Mouse (Mus musculus) hindbrain, embryonic 11.5 days (tissue): ENCODE measurements around the gene Zc3h18. TPM values are rescaled to one million over a fixed set of nuclear protein-coding genes. Genes with fewer than 3 reads are reported as not detected.

Experiments
- ATAC-seq: fragments of 200-750 bp; cut with Nextera tagmentation; 2 replicates; pipeline ENCODE4 v1.8.0; 2017; ENCODE audit warnings: mild to moderate bottlenecking, moderate TSS enrichment, moderate library complexity; ENCODE audit not compliant: low FRiP score
- DNase-seq: peaks from one replicate; pipeline ENCODE4 v3.0.0-alpha.2; 2015; ENCODE audit warnings: low spot score
- H3K27ac ChIP-seq: fragments of 300-500 bp; sonication (generic); 2 replicates; pipeline ENCODE4 v1.5.1; 2014; ENCODE audit warnings: mild to moderate bottlenecking, low read depth, low read length
- H3K27me3 ChIP-seq: fragments of 300-500 bp; sonication (generic); 2 replicates; pipeline ENCODE4 v1.6.1; 2014; ENCODE audit warnings: mild to moderate bottlenecking, low read length, moderate library complexity, mixed read lengths; ENCODE audit not compliant: control insufficient read depth, insufficient read depth
- H3K36me3 ChIP-seq: fragments of 300-500 bp; sonication (generic); 2 replicates; pipeline ENCODE4 v1.6.1; 2014; ENCODE audit warnings: mild to moderate bottlenecking, low read length, moderate library complexity, mixed read lengths; ENCODE audit not compliant: control insufficient read depth, insufficient read depth
- H3K4me1 ChIP-seq: fragments of 300-500 bp; sonication (generic); replicated peaks from 2 replicates; pipeline ENCODE4 v1.6.1; 2014; ENCODE audit warnings: low read length, mixed read lengths; ENCODE audit not compliant: control insufficient read depth, insufficient read depth
- H3K4me2 ChIP-seq: fragments of 300-500 bp; sonication (generic); replicated peaks from 2 replicates; pipeline ENCODE4 v1.6.1; 2014; ENCODE audit warnings: mild to moderate bottlenecking, low read depth, low read length
- H3K4me3 ChIP-seq: fragments of 300-500 bp; sonication (generic); 2 replicates; pipeline ENCODE4 v1.5.1; 2014; ENCODE audit warnings: low read depth, low read length
- H3K9ac ChIP-seq: fragments of 300-500 bp; sonication (generic); 2 replicates; pipeline ENCODE4 v1.6.1; 2014; ENCODE audit warnings: low read depth, low read length
- H3K9me3 ChIP-seq: fragments of 300-500 bp; sonication (generic); 2 replicates; pipeline ENCODE4 v1.6.1; 2016; ENCODE audit warnings: low read length; ENCODE audit not compliant: control insufficient read depth
- WGBS: fragments of 180-500 bp; shearing (Covaris S2); extraction: QIAGEN DNeasy Blood & Tissue Kit; methylation state at CpG from one replicate; pipeline ENCODE4 v1.1.7; 2014; 5-methylcytosine and 5-hydroxymethylcytosine counted together
- polyA plus RNA-seq: library from polyadenylated mRNA; unstranded; fragments of >200 nt; fragmentation: Nextera tagmentation; extraction: Ambion mirVana; gene quantifications from 2 replicates; pipeline ENCODE4 v1.2.1, GENCODE M21; 2014

The Zc3h18 gene
- polyA plus RNA-seq, 1 experiment from 2014 or later = 38.4 TPM

- no peak overlapping the region for H3K9ac ChIP-seq
- H3K4me2 ChIP-seq = no peak overlapping the region
- no peak overlapping the region for H3K4me3 ChIP-seq
These were observed 22.3 kb upstream of the Zc3h18 start for GRCm38 (mm10) chr8:122354157-122354556.

DNA sequence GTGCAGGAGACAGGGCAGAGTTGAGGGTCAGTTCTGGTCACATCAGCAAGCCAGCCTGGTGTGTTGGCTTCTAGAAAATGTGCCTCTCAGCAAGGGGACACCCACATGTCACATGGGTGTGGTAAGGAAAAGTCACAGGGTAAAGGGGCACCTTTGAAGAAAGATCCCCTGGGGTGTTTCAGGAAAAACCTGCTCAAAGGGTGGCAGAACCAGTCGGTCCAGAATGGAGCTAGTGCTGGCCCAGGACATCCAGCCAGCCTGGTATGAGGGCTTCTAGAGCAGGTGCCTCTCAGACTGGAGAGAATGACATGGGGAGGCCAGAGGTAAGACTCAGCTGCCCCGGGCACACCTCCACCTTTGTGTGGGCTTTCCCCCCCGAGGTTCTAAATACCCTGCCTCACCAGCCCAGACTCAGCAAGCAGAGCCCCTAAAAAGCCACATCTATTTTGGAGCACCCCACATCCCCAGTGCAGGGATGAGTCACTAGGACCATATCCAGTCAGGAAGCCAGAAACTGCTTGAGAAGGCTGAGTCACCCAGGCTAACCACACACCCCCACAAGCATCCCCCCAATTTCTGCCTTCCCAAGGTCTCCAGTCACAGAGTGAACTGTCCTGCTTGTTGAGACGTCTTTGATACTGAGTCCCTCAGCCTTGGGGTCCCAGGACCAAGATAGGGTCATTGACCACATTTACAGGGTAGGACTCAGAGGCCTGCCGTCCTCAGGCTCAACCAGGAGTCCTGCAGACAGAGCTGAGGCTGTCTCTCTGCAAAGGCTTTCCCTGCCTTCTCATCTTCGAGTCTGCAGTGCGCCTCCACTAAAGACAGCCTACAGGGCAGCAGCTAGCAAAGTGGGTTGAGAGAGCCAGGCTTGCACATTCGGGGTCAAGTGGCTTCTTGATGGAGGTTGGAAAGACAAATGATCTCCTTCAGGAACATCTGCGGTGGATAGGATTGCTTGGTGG is 20.5 kb upstream of the Zc3h18 start:
- Histone ChIP-seq H3K9me3 (no peaks in the 10 kb centered on the region), H3K27me3 (no peaks in the 10 kb centered on the region), H3K36me3 (no peaks in the 10 kb centered on the region), H3K4me2 (no peak overlapping the region), H3K4me3 (no peak overlapping the region), H3K27ac (no peak overlapping the region), H3K9ac (no peak overlapping the region), H3K4me1 (no peaks in the 10 kb centered on the region)
- 67% methylated on average over 9 of the region's 9 CpGs for WGBS
- DNase-seq = no peak
- no peak for ATAC-seq

More at GRCm38 (mm10) chr8:122354157-122354556, 22.3 kb upstream of the Zc3h18 start:
- Histone ChIP-seq H3K27me3 (no peaks in the 10 kb centered on the region), H3K27ac (no peak overlapping the region), H3K4me1 (no peaks in the 10 kb centered on the region), H3K36me3 (no peaks in the 10 kb centered on the region), H3K9me3 (no peaks in the 10 kb centered on the region)
- ATAC-seq (no peak), DNase-seq (no peak)
- WGBS = 81% methylated on average over 8 of the region's 8 CpGs

DNA sequence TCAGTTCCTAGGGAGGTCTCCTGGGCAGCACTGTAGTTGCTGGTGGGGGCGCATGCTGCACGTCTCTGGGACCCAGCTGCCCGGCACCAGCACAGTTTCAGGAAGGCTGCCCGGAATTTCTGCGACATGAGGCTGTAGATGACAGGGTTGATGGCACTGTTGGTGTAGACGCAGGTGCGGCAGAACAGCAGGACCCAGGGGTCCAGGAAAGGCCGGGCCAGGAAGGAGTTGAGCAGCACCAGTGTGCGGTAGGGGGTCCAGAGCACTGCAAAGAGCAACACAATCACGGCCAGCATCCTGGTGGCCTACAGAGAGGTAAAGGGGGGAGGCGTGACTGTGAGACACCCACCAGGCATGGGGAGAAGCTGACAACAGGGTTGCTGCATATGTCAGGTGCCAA is 19.2 kb upstream of the Zc3h18 start:
- H3K9ac ChIP-seq = no peak overlapping the region
- H3K27ac ChIP-seq = no peak overlapping the region
- H3K4me3 ChIP-seq = no peak overlapping the region
- no peak for ATAC-seq
- DNase-seq = no peak
- H3K36me3 ChIP-seq = no peaks in the 10 kb centered on the region
- WGBS = 54% methylated on average over 11 of the region's 11 CpGs
- no peak overlapping the region for H3K4me2 ChIP-seq
- no peaks in the 10 kb centered on the region for H3K9me3 ChIP-seq
- no peaks in the 10 kb centered on the region for H3K4me1 ChIP-seq
- no peaks in the 10 kb centered on the region for H3K27me3 ChIP-seq

DNA sequence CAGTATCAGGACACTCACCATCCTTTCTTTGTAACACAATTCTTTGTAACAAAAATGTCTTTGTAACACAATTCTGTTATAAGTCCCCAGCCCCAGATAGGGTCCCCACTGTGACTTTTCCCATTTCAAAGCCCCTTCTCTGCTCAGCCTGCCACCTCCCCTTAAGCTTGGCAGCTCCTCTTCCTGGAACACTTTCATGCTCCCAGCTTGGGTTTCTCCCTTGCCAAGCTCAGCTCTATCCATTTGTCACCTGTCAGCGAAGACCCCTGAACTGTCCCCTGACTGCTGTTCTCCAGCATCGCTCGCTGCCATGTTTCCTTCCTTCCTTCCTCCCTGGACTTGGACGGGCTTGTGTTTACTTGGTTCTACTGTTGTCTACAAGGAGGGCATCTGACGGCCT is 18.8 kb upstream of the Zc3h18 start:
- ATAC-seq = no peak
- no peaks in the 10 kb centered on the region for H3K27me3 ChIP-seq
- WGBS = 80% methylated on average over 5 of the region's 5 CpGs

GRCm38 (mm10) chr8:122359111-122359775 is 17.2 kb upstream of the Zc3h18 start:
- no peak for DNase-seq
- no peak for ATAC-seq
- Histone ChIP-seq H3K36me3 (no peaks in the 10 kb centered on the region), H3K9ac (no peak overlapping the region), H3K4me1 (no peaks in the 10 kb centered on the region), H3K4me3 (no peak overlapping the region), H3K4me2 (no peak overlapping the region), H3K27ac (no peak overlapping the region), H3K9me3 (no peaks in the 10 kb centered on the region), H3K27me3 (no peaks in the 10 kb centered on the region)
- WGBS = 76% methylated on average over 15 of the region's 15 CpGs

More for the DNA sequence above, 18.8 kb upstream of the Zc3h18 start:
- H3K4me2 ChIP-seq = no peak overlapping the region
- H3K27ac ChIP-seq = no peak overlapping the region
- no peak for DNase-seq
- no peaks in the 10 kb centered on the region for H3K9me3 ChIP-seq
- H3K4me1 ChIP-seq = no peaks in the 10 kb centered on the region
- no peaks in the 10 kb centered on the region for H3K36me3 ChIP-seq
- no peak overlapping the region for H3K9ac ChIP-seq
- no peak overlapping the region for H3K4me3 ChIP-seq

- H3K4me3 ChIP-seq = no peak within 1 kb of the TSS
- ATAC-seq (no peak), DNase-seq (no peak)
- H3K27me3 ChIP-seq = no peaks in the 10 kb centered on the region
- 78% methylated on average over 7 of the region's 7 CpGs for WGBS
- H3K27ac ChIP-seq = no peak within 1 kb of the TSS
- H3K9me3 ChIP-seq = no peaks in the 10 kb centered on the region
- H3K4me1 ChIP-seq = no peaks in the 10 kb centered on the region
- H3K36me3 ChIP-seq = no peaks in the 10 kb centered on the region
- H3K9ac ChIP-seq = no peak within 1 kb of the TSS
- H3K4me2 ChIP-seq = no peak within 1 kb of the TSS
These were observed 15.6 kb upstream of the Zc3h18 start, which contains the start of gene Trhr2 for GRCm38 (mm10) chr8:122360696-122361416. TSS of gene Trhr2 (minus strand) at chr8:122360746.

DNA sequence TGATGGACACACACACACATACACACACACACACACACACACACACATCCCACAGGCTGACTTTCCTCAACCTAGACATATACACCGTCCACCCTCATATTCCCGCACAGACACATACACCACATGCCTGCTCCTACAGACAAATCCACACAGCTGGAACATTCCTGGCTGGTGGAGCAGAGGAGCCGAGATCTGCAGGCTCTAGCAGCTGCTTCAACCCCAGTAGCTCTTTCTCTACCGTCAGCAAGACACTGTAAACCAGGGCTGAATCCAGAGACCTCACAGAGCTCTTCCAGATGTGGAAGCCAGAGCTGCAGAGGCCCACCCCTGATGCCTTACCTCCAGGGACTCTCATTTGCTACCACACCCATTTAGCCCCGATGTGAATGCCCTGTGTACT is 14.1 kb upstream of the Zc3h18 start:
- WGBS = 48% methylated on average over 5 of the region's 5 CpGs
- Histone ChIP-seq H3K36me3 (no peaks in the 10 kb centered on the region), H3K27me3 (no peaks in the 10 kb centered on the region), H3K9ac (no peak overlapping the region), H3K4me2 (no peak overlapping the region), H3K4me3 (no peak overlapping the region), H3K4me1 (no peaks in the 10 kb centered on the region), H3K27ac (no peak overlapping the region), H3K9me3 (no peaks in the 10 kb centered on the region)
- DNase-seq (no peak), ATAC-seq (no peak)

DNA sequence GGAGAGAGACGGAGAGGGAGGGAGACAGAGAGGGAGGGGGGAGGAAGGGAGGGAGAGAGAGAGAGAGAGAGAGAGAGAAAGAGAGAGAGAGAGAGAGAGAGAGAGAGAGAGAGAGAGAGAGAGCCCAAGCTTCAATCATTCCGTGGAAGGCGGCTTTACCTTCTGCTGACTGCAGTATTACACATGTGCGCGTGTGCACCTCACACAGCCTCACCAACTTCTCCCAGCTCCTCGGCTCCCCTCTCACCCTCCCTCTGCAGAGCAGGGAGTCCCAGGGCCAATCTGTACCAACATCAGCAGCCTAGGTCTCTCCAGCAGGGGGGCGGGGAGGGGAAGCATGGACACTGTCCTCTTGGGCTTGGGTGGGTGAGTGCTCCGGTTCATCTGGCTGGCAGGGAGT is 13.4 kb upstream of the Zc3h18 start:
- DNase-seq (no peak), ATAC-seq (no peak)
- Histone ChIP-seq H3K27me3 (no peaks in the 10 kb centered on the region), H3K4me3 (no peak overlapping the region), H3K4me1 (no peaks in the 10 kb centered on the region), H3K27ac (no peak overlapping the region), H3K9ac (no peak overlapping the region), H3K4me2 (no peak overlapping the region), H3K9me3 (no peaks in the 10 kb centered on the region), H3K36me3 (no peaks in the 10 kb centered on the region)
- 39% methylated on average over 8 of the region's 8 CpGs for WGBS
